Mouse (Mus musculus): ENCODE results near the gene Cep97. TPM values are rescaled to one million over a fixed set of nuclear protein-coding genes. Genes with fewer than 3 reads are reported as not detected.

Gene Cep97
- polyA plus RNA-seq, 1 experiment = 4.7 TPM

GRCm38 (mm10) chr16:55971735-55972615, 37.3 kb upstream of the Cep97 start:
- Histone ChIP-seq H3K79me3 (ENCODE audit: low read depth) (peaks cover 63% of the 10 kb centered on the region), H3K79me2 (ENCODE audit: control insufficient read depth, insufficient read depth) (peaks cover 84% of the 10 kb centered on the region), H3K36me3 (ENCODE audit: control insufficient read depth, insufficient read depth) (peaks cover 63% of the 10 kb centered on the region), H3ac (ENCODE audit: control insufficient read depth, insufficient read length, low read depth) (no peak overlapping the region), H3K4me3 (ENCODE audit: insufficient read depth, poor library complexity, severe bottlenecking) (no peak overlapping the region), H3K27me3 (ENCODE audit: control insufficient read depth, insufficient read depth, insufficient read length) (no peaks in the 10 kb centered on the region)
- TF ChIP-seq MAX (IDR thresholded peaks at IDR 0.05) (peak; percentile 13), CTCF (IDR thresholded peaks at IDR 0.05; ENCODE audit: control insufficient read depth, insufficient read depth, insufficient read length) (no peak)

GRCm38 (mm10) chr16:55970416-55970815, 35.8 kb upstream of the Cep97 start:
- no peaks in the 10 kb centered on the region for H3K27me3 ChIP-seq (ENCODE audit: control insufficient read depth, insufficient read depth, insufficient read length)
- no peak overlapping the region for H3K4me3 ChIP-seq (ENCODE audit: insufficient read depth, poor library complexity, severe bottlenecking)
- TF ChIP-seq MYOD1 (IDR thresholded peaks at IDR 0.05; ENCODE audit: control insufficient read depth, insufficient read length, low read depth) (no peak), CTCF (IDR thresholded peaks at IDR 0.05; ENCODE audit: control insufficient read depth, insufficient read depth, insufficient read length) (no peak), FOSL1 (IDR thresholded peaks at IDR 0.05; ENCODE audit: insufficient read depth, low read length, poor library complexity, severe bottlenecking) (no peak), CEBPB (IDR thresholded peaks at IDR 0.05; ENCODE audit: low read depth) (no peak), MYOG (IDR thresholded peaks at IDR 0.05; ENCODE audit: control insufficient read depth, extremely low read depth, insufficient read length) (no peak), USF1 (IDR thresholded peaks at IDR 0.05; ENCODE audit: low read depth) (no peak), MAX (IDR thresholded peaks at IDR 0.05) (no peak)
- peaks cover 64% of the 10 kb centered on the region for H3K36me3 ChIP-seq (ENCODE audit: control insufficient read depth, insufficient read depth)
- H3ac ChIP-seq (ENCODE audit: control insufficient read depth, insufficient read length, low read depth) = no peak overlapping the region
- H3K79me2 ChIP-seq (ENCODE audit: control insufficient read depth, insufficient read depth) = peaks cover 76% of the 10 kb centered on the region
- H3K79me3 ChIP-seq (ENCODE audit: low read depth) = peaks cover 52% of the 10 kb centered on the region

GRCm38 (mm10) chr16:55969147-55969546, 34.5 kb upstream of the Cep97 start:
- peaks cover 43% of the 10 kb centered on the region for H3K79me3 ChIP-seq (ENCODE audit: low read depth)
- no peak overlapping the region for H3ac ChIP-seq (ENCODE audit: control insufficient read depth, insufficient read length, low read depth)
- peaks cover 64% of the 10 kb centered on the region for H3K79me2 ChIP-seq (ENCODE audit: control insufficient read depth, insufficient read depth)
- H3K27me3 ChIP-seq (ENCODE audit: control insufficient read depth, insufficient read depth, insufficient read length) = no peaks in the 10 kb centered on the region
- no peak for TF ChIP-seq MYOG (IDR thresholded peaks at IDR 0.05; ENCODE audit: control insufficient read depth, extremely low read depth, insufficient read length)
- TF ChIP-seq USF1 (IDR thresholded peaks at IDR 0.05; ENCODE audit: low read depth) = no peak
- TF ChIP-seq MYOD1 (IDR thresholded peaks at IDR 0.05; ENCODE audit: control insufficient read depth, insufficient read length, low read depth) = no peak
- TF ChIP-seq CTCF (IDR thresholded peaks at IDR 0.05; ENCODE audit: control insufficient read depth, insufficient read depth, insufficient read length) = no peak
- TF ChIP-seq FOSL1 (IDR thresholded peaks at IDR 0.05; ENCODE audit: insufficient read depth, low read length, poor library complexity, severe bottlenecking) = no peak
- TF ChIP-seq MAX (IDR thresholded peaks at IDR 0.05) = no peak
- no peak for TF ChIP-seq CEBPB (IDR thresholded peaks at IDR 0.05; ENCODE audit: low read depth)
- no peak overlapping the region for H3K4me3 ChIP-seq (ENCODE audit: insufficient read depth, poor library complexity, severe bottlenecking)
- peaks cover 64% of the 10 kb centered on the region for H3K36me3 ChIP-seq (ENCODE audit: control insufficient read depth, insufficient read depth)

GRCm38 (mm10) chr16:55967221-55967620, 32.6 kb upstream of the Cep97 start:
- Histone ChIP-seq H3K4me3 (ENCODE audit: insufficient read depth, poor library complexity, severe bottlenecking) (peak overlapping the region; percentile 80), H3K27me3 (ENCODE audit: control insufficient read depth, insufficient read depth, insufficient read length) (no peaks in the 10 kb centered on the region), H3K36me3 (ENCODE audit: control insufficient read depth, insufficient read depth) (peaks cover 53% of the 10 kb centered on the region), H3K79me2 (ENCODE audit: control insufficient read depth, insufficient read depth) (peaks cover 59% of the 10 kb centered on the region), H3ac (ENCODE audit: control insufficient read depth, insufficient read length, low read depth) (peak overlapping the region; percentile 75), H3K79me3 (ENCODE audit: low read depth) (peaks cover 43% of the 10 kb centered on the region)
- TF ChIP-seq MAX (IDR thresholded peaks at IDR 0.05) (no peak), CTCF (IDR thresholded peaks at IDR 0.05; ENCODE audit: control insufficient read depth, insufficient read depth, insufficient read length) (no peak), USF1 (IDR thresholded peaks at IDR 0.05; ENCODE audit: low read depth) (no peak), FOSL1 (IDR thresholded peaks at IDR 0.05; ENCODE audit: insufficient read depth, low read length, poor library complexity, severe bottlenecking) (no peak), CEBPB (IDR thresholded peaks at IDR 0.05; ENCODE audit: low read depth) (no peak), MYOD1 (IDR thresholded peaks at IDR 0.05; ENCODE audit: control insufficient read depth, insufficient read length, low read depth) (no peak), MYOG (IDR thresholded peaks at IDR 0.05; ENCODE audit: control insufficient read depth, extremely low read depth, insufficient read length) (no peak)

- Histone ChIP-seq H3ac (ENCODE audit: control insufficient read depth, insufficient read length, low read depth) (peak within 1 kb of the TSS; percentile 93), H3K36me3 (ENCODE audit: control insufficient read depth, insufficient read depth) (peaks cover 45% of the 10 kb centered on the region), H3K79me2 (ENCODE audit: control insufficient read depth, insufficient read depth) (peaks cover 52% of the 10 kb centered on the region), H3K4me3 (ENCODE audit: insufficient read depth, poor library complexity, severe bottlenecking) (peak within 1 kb of the TSS; percentile 80), H3K27me3 (ENCODE audit: control insufficient read depth, insufficient read depth, insufficient read length) (no peaks in the 10 kb centered on the region), H3K79me3 (ENCODE audit: low read depth) (peaks cover 43% of the 10 kb centered on the region)
- TF ChIP-seq USF1 (IDR thresholded peaks at IDR 0.05; ENCODE audit: low read depth) (no peak), FOSL1 (IDR thresholded peaks at IDR 0.05; ENCODE audit: insufficient read depth, low read length, poor library complexity, severe bottlenecking) (no peak), MYOD1 (IDR thresholded peaks at IDR 0.05; ENCODE audit: control insufficient read depth, insufficient read length, low read depth) (no peak), CEBPB (IDR thresholded peaks at IDR 0.05; ENCODE audit: low read depth) (no peak), MAX (IDR thresholded peaks at IDR 0.05) (no peak), CTCF (IDR thresholded peaks at IDR 0.05; ENCODE audit: control insufficient read depth, insufficient read depth, insufficient read length) (no peak), MYOG (IDR thresholded peaks at IDR 0.05; ENCODE audit: control insufficient read depth, extremely low read depth, insufficient read length) (no peak)
These were observed 31.7 kb upstream of the Cep97 start, which contains the start of gene Rpl24 for GRCm38 (mm10) chr16:55966212-55966871. Rpl24 (plus strand) TSS chr16:55966275.

All from C2C12 (cell line).